Mouse (Mus musculus) MEL (cell line): ENCODE data around the gene Rbm42. TPM values are rescaled to one million over a fixed set of nuclear protein-coding genes. Genes with fewer than 3 reads are reported as not detected.

Experiments used
- DNase-seq: peaks from one replicate; pipeline ENCODE4 v3.0.0; 2011; ENCODE audit warnings: low read depth, low spot score
- H3K27ac ChIP-seq: 2 replicates; pipeline ENCODE4 v1.5.1; 2012; ENCODE audit warnings: low read depth, mild to moderate bottlenecking, control low read depth, low read length, moderate library complexity; ENCODE audit not compliant: control insufficient read depth
- H3K27me3 ChIP-seq, 2 experiments: fragments of 150-350 bp in 1 of 2; sonication (generic) in 1 of 2; 2 replicates each; pipeline ENCODE4 v1.6.1; 2012; ENCODE audit warnings: low read length in 2 of 2, mild to moderate bottlenecking in 2 of 2, improper control_type of control experiment in 1 of 2, moderate library complexity in 1 of 2; ENCODE audit not compliant: insufficient read depth in 2 of 2, control insufficient read depth in 1 of 2
- H3K36me3 ChIP-seq, 2 experiments: 2 replicates each; pipeline ENCODE4 v1.6.1; 2012 to 2014; ENCODE audit warnings: low read length in 2 of 2, improper control_type of control experiment in 1 of 2, inconsistent platforms in 1 of 2, mild to moderate bottlenecking in 1 of 2; ENCODE audit not compliant: insufficient read depth in 2 of 2, control insufficient read depth in 1 of 2
- H3K4me1 ChIP-seq, 2 experiments: fragments of 150-350 bp in 1 of 2; sonication (generic) in 1 of 2; 2 replicates each; pipeline ENCODE4 v1.6.1; 2012; ENCODE audit warnings: low read length in 2 of 2, improper control_type of control experiment in 1 of 2, mild to moderate bottlenecking in 1 of 2; ENCODE audit not compliant: insufficient read depth in 2 of 2, control insufficient read depth in 1 of 2
- H3K4me3 ChIP-seq, 2 experiments: fragments of 150-350 bp in 1 of 2; sonication (generic) in 1 of 2; 2 replicates each; pipeline ENCODE4 v1.5.1; 2012; ENCODE audit warnings: low read depth in 2 of 2, low read length in 2 of 2, mild to moderate bottlenecking in 2 of 2, moderate library complexity in 2 of 2, control low read depth in 1 of 2, improper control_type of control experiment in 1 of 2; ENCODE audit not compliant: control insufficient read depth in 1 of 2, insufficient read depth in 1 of 2
- H3K79me2 ChIP-seq: 2 replicates; pipeline ENCODE4 v1.6.1; 2012; ENCODE audit warnings: mild to moderate bottlenecking, low read length, moderate library complexity; ENCODE audit not compliant: control insufficient read depth, poor library complexity, insufficient read depth
- H3K9ac ChIP-seq: 2 replicates; pipeline ENCODE4 v1.6.1; 2012; ENCODE audit warnings: low read depth, mild to moderate bottlenecking, control low read depth, low read length, moderate library complexity; ENCODE audit not compliant: control insufficient read depth, poor library complexity, severe bottlenecking
- H3K9me3 ChIP-seq: fragments of 150-350 bp; sonication (generic); replicated peaks from 2 replicates; pipeline ENCODE4 v1.6.1; 2012; ENCODE audit warnings: mild to moderate bottlenecking, low read length, improper control_type of control experiment, moderate library complexity; ENCODE audit not compliant: insufficient read depth
- CHD1 ChIP-seq: IDR thresholded peaks from 2 replicates; pipeline ENCODE4 v1.6.1; 2012; ENCODE audit warnings: low read depth, mild to moderate bottlenecking, inconsistent platforms, low read length, improper control_type of control experiment
- CHD2 ChIP-seq: IDR thresholded peaks from 2 replicates; pipeline ENCODE4 v1.6.1; 2011; ENCODE audit warnings: low read length, improper control_type of control experiment
- E2F4 ChIP-seq: IDR thresholded peaks from 2 replicates; pipeline ENCODE4 v1.6.1; 2011; ENCODE audit warnings: low read depth, low read length, improper control_type of control experiment, borderline replicate concordance
- GATA1 ChIP-seq: IDR thresholded peaks from 2 replicates; pipeline ENCODE4 v1.6.1; 2011; ENCODE audit warnings: low read depth, low read length, improper control_type of control experiment
- JUND ChIP-seq: IDR thresholded peaks from 2 replicates; pipeline ENCODE4 v1.6.1; 2011; ENCODE audit warnings: low read depth, mild to moderate bottlenecking, improper control_type of control experiment, low read length
- KAT2A ChIP-seq: conservative IDR thresholded peaks from 2 replicates; pipeline ENCODE4 v1.6.1; 2012; ENCODE audit warnings: low read depth, low read length, improper control_type of control experiment, inconsistent platforms
- MAZ ChIP-seq: IDR thresholded peaks from 2 replicates; pipeline ENCODE4 v1.6.1; 2012; ENCODE audit warnings: low read depth, mild to moderate bottlenecking, inconsistent platforms, low read length, improper control_type of control experiment
- MEF2A ChIP-seq: IDR thresholded peaks from 2 replicates; pipeline ENCODE4 v1.6.1; 2014; ENCODE audit warnings: low read depth, mild to moderate bottlenecking, inconsistent platforms, low read length, improper control_type of control experiment; ENCODE audit not compliant: poor library complexity, insufficient replicate concordance, severe bottlenecking; ENCODE audit errors: extremely low read depth
- MXI1 ChIP-seq: IDR thresholded peaks from 2 replicates; pipeline ENCODE4 v1.6.1; 2011; ENCODE audit warnings: mild to moderate bottlenecking, low read depth, low read length, improper control_type of control experiment
- MYC ChIP-seq: IDR thresholded peaks from 2 replicates; pipeline ENCODE4 v1.6.1; 2011; ENCODE audit warnings: low read depth, mild to moderate bottlenecking, low read length, improper control_type of control experiment, moderate library complexity
- NELFE ChIP-seq: IDR thresholded peaks from 2 replicates; pipeline ENCODE4 v1.6.1; 2011; ENCODE audit warnings: low read depth, low read length, improper control_type of control experiment
- RAD21 ChIP-seq: IDR thresholded peaks from 2 replicates; pipeline ENCODE4 v1.6.1; 2011; ENCODE audit warnings: mild to moderate bottlenecking, low read depth, low read length, improper control_type of control experiment
- RCOR1 ChIP-seq: IDR thresholded peaks from 2 replicates; pipeline ENCODE4 v1.6.1; 2012; ENCODE audit warnings: low read depth, mild to moderate bottlenecking, inconsistent platforms, low read length, improper control_type of control experiment
- SIN3A ChIP-seq: IDR thresholded peaks from 2 replicates; pipeline ENCODE4 v1.6.1; 2012; ENCODE audit warnings: low read length, improper control_type of control experiment, inconsistent platforms
- SMC3 ChIP-seq: IDR thresholded peaks from 2 replicates; pipeline ENCODE4 v1.6.1; 2011; ENCODE audit warnings: low read depth, low read length, improper control_type of control experiment
- TBP ChIP-seq: IDR thresholded peaks from 2 replicates; pipeline ENCODE4 v1.8.0; 2011; ENCODE audit warnings: low read depth, low read length, improper control_type of control experiment
- TCF12 ChIP-seq: IDR thresholded peaks from 2 replicates; pipeline ENCODE4 v1.6.1; 2014; ENCODE audit warnings: low read depth, mild to moderate bottlenecking, inconsistent platforms, low read length, improper control_type of control experiment, moderate library complexity
- USF2 ChIP-seq, 2 experiments: IDR thresholded peaks; 2 replicates each; pipeline ENCODE4 v1.6.1; 2011 to 2012; ENCODE audit warnings: improper control_type of control experiment in 2 of 2, low read length in 2 of 2, borderline replicate concordance in 1 of 2, inconsistent platforms in 1 of 2, low read depth in 1 of 2, mild to moderate bottlenecking in 1 of 2; ENCODE audit not compliant: insufficient read depth in 1 of 2
- ZC3H11A ChIP-seq: IDR thresholded peaks from 2 replicates; pipeline ENCODE4 v1.6.1; 2012; ENCODE audit warnings: low read depth, mild to moderate bottlenecking, inconsistent platforms, low read length, improper control_type of control experiment
- ZKSCAN1 ChIP-seq: IDR thresholded peaks from 2 replicates; pipeline ENCODE4 v1.6.1; 2012; ENCODE audit warnings: low read depth, mild to moderate bottlenecking, inconsistent platforms, low read length, improper control_type of control experiment, moderate library complexity
- ZNF384 ChIP-seq: IDR thresholded peaks from 2 replicates; pipeline ENCODE4 v1.6.1; 2012; ENCODE audit warnings: low read depth, mild to moderate bottlenecking, inconsistent platforms, low read length, improper control_type of control experiment
- polyA plus RNA-seq, 2 experiments: library from polyadenylated mRNA; stranded (reverse) in 1 of 2; unstranded in 1 of 2; fragments of >175 nt in 1 of 2; fragments of >200 nt in 1 of 2; gene quantifications; 2 replicates each; pipeline versions ENCODE4 v1.2.1 to v1.2.4; 2012; ENCODE audit warnings: low replicate concordance in 2 of 2, low read depth in 1 of 2; ENCODE audit not compliant: insufficient read length in 2 of 2, insufficient read depth in 1 of 2, missing spikeins in 1 of 2
- total RNA-seq: library from RNA; depleted of rRNA; stranded (reverse); fragments of 300-350 nt; gene quantifications from 2 replicates; pipeline ENCODE4 v1.2.3, GENCODE M21; 2012

The Rbm42 gene
- total and polyA plus RNA-seq, 3 experiments, result 124 to 129 TPM; not detected in 1

- no peak overlapping the region for H3K9ac ChIP-seq
- no peak for TF ChIP-seq ZC3H11A
- no peak for TF ChIP-seq JUND
- no peak for TF ChIP-seq RAD21
- TF ChIP-seq KAT2A, result no peak
- TF ChIP-seq NELFE, result no peak
- TF ChIP-seq E2F4, result no peak
- TF ChIP-seq CHD2, result no peak
- TF ChIP-seq MEF2A, result no peak
- no peak for TF ChIP-seq TCF12
- TF ChIP-seq SMC3, result no peak
- TF ChIP-seq USF2 (IDR thresholded peaks at IDR 0.05; ENCODE audit: borderline replicate concordance in 1 of 2, insufficient read depth in 1 of 2, low read depth in 1 of 2, low read length in 2 of 2), result no peak
- TF ChIP-seq ZKSCAN1, result no peak
- TF ChIP-seq GATA1, result no peak
- no peak for TF ChIP-seq TBP
- TF ChIP-seq ZNF384, result no peak
- TF ChIP-seq MAZ, result no peak
- TF ChIP-seq RCOR1, result no peak
- no peak for TF ChIP-seq CHD1
- no peak for TF ChIP-seq MXI1
- TF ChIP-seq MYC, result no peak
- no peak overlapping the region for H3K27ac ChIP-seq
- H3K4me3 ChIP-seq, result no peak overlapping the region
- peaks cover 6 to 12% of the 10 kb centered on the region in 2 experiments for H3K27me3 ChIP-seq
- no peaks in the 10 kb centered on the region for H3K79me2 ChIP-seq
- H3K4me1 ChIP-seq, result no peaks in the 10 kb centered on the region
- no peaks in the 10 kb centered on the region for H3K36me3 ChIP-seq
- no peak for DNase-seq
- no peaks in the 10 kb centered on the region for H3K9me3 ChIP-seq
Measured at GRCm38 (mm10) chr7:30633762-30634412, 16.2 kb downstream of the Rbm42 start.

- Histone ChIP-seq H3K4me3 (no peak overlapping the region), H3K79me2 (peaks cover 18% of the 10 kb centered on the region), H3K4me1 (peaks cover 0 to 6% of the 10 kb centered on the region in 2 experiments; a peak in 2 of 4 replicates), H3K9me3 (no peaks in the 10 kb centered on the region), H3K36me3 (peaks cover 2 to 13% of the 10 kb centered on the region in 2 experiments; a peak in 2 of 4 replicates), H3K9ac (no peak overlapping the region), H3K27me3 (peaks cover 6 to 10% of the 10 kb centered on the region in 2 experiments), H3K27ac (no peak overlapping the region)
- no peak for DNase-seq
- no peak for TF ChIP-seq SIN3A
Measured at GRCm38 (mm10) chr7:30629013-30629412, 21.1 kb downstream of the Rbm42 start.
